Mouse (Mus musculus) ES-Bruce4 (cell line): Measurements from ENCODE around the gene Ly9.

Experiments
- CTCF ChIP-seq: IDR thresholded peaks from one replicate; pipeline ENCODE4 v1.8.1; 2011; ENCODE audit warnings: low read depth, low read length
- EP300 ChIP-seq: IDR thresholded peaks from 2 replicates; pipeline ENCODE4 v1.6.1; 2011; ENCODE audit warnings: low read depth, low read length; ENCODE audit not compliant: insufficient read depth
- POLR2A ChIP-seq: IDR thresholded peaks from one replicate; pipeline ENCODE4 v1.8.1; 2011; ENCODE audit warnings: low read length; ENCODE audit not compliant: insufficient read depth

- TF ChIP-seq CTCF (no peak), POLR2A (no peak), EP300 (no peak)
Measured at GRCm38 (mm10) chr1:171638686-171639085, 31.5 kb upstream of the Ly9 start.
